Mouse (Mus musculus): Measurements from ENCODE around the gene Olfr543.

Gene Olfr543

DNA sequence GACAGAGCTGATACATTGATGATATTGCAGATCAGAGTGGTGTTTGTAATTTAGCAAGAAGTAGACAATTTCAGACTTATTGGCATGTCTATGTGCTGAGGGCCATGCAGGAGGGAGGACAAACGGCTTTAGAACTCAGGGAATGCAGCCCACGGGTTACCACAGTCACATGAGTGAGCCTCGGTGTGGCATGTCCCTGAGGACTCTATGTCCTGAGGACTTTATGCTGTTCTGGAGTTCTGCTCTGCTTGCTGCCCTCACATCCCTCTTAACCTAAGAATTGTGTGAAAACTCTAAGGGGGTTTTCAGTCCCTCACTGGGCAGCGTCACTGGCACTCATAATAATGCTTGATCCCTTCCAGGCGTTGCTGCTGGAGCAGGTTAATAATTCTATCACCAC is 8.8 kb downstream of the Olfr543 start:
- DNase-seq = no peak

DNA sequence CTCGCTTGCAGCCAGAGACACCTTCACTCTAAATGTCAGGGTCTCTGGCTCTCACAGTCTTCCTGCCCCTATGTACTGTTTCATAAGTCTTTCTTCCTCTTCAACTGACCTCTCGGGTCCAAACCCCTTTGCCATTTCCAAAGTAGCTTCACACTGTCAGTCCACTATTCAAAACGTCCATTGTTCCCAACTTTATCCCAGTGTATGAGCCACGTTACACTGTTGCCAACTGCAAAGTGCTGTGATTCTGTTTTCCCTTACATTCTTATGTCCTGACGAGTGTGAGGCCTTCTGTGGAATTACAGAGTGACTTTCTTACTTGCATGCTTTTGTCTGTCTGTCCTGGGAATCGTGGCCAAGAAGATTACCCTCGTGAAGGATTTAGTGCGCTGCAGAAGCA is 13.9 kb downstream of the Olfr543 start:
- no peak for DNase-seq

DNA sequence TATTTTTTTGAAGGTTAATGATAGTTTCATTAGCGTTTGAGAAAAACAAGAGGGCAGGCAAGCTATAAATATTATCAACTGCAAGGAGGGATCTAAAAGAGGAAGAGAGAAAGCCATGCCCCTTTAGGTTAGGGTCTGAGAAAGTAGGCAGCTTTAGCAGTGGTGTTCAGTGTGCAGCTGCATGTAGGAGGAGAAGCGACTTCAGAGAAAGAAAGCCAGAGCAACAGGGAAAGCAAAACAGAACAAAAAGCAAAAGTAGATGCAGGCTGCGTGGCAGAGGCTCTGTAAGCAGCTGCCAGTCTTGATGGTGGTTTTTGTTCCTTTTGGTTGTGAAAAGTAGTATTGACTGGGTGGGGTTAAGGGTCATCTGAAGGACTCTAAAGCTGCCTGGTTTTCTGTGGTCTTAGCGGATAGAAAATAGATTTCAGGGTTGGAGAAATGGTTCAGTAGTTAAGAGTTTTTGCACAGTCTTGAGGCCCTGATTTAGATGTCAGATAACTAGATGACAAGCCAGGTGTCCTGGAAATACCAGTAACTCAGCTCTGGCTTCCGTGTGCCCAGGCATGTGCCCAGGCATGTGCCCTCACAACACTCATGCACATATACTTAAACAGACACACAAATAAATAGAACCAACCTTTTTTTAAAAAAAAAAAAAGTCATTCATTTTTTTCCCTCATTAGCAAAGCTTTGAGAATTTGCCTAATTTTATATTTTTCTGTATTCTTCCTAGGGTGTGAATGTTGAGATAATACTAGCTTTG is 22.7 kb downstream of the Olfr543 start:
- DNase-seq = no peak

GRCm38 (mm10) chr7:102446438-102446837 is 35.0 kb downstream of the Olfr543 start:
- no peak for DNase-seq

GRCm38 (mm10) chr7:102444301-102444700 is 37.2 kb downstream of the Olfr543 start:
- no peak for DNase-seq

DNA sequence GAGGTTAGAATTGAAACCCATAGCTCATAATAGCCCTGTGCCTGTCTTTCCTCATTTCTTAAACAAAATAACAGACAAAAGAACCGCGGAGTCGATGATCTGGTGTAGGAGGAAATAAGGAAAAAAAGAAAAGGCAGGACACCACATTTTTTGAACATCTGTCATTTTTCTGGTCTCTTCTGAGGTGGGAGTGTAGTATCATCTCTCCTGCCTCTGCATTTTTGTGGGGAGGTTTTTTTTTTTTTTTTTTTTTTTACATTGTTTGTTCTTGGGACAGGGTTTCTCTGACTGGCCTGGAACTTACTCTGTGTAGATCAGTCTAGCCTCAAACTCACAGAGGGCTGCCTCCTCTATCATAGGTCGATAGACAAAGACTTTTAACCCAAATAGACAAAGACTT is 39.0 kb downstream of the Olfr543 start:
- DNase-seq = no peak

DNA sequence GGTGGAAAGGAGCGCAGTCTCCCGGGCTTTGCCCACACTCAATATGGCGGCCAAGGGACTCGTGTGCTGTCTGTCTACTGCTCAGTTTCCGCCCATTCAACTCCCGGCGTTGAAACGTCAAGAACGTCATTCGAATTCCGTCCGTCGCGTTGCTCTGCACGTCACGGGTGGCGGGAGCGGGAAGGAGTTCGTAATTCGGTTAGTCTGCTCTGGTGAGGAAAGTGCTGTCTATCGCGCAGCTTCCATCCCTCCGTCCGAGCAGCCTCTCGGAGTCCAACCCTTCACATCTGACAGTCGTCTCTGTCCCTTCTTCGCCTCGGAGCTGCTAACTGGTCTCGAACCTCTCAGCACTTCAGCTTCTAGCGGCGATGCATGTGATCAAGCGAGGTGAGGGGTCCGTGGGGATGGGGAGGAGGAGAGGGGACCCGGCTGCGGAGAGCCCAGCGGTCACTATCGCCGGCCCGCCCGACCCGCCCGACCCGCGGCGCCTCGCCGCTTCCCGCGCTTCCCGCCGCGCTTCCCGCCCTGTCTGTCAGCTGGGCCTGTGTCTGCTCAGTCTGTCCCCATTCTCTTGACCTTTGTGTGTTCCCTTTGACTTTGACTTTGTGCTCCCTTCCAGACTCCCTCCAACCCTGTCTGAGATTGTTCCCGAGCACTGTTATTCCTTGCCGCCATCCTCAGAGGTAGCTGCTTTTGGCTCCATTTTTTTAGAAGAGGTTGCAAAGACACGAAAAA is 39.7 kb downstream of the Olfr543 start, which contains the start of gene Rrm1:
TSS of gene Rrm1 (plus strand) at position 39 of the 735 bp plus-strand sequence.
- peak; percentile 97 for DNase-seq

DNA sequence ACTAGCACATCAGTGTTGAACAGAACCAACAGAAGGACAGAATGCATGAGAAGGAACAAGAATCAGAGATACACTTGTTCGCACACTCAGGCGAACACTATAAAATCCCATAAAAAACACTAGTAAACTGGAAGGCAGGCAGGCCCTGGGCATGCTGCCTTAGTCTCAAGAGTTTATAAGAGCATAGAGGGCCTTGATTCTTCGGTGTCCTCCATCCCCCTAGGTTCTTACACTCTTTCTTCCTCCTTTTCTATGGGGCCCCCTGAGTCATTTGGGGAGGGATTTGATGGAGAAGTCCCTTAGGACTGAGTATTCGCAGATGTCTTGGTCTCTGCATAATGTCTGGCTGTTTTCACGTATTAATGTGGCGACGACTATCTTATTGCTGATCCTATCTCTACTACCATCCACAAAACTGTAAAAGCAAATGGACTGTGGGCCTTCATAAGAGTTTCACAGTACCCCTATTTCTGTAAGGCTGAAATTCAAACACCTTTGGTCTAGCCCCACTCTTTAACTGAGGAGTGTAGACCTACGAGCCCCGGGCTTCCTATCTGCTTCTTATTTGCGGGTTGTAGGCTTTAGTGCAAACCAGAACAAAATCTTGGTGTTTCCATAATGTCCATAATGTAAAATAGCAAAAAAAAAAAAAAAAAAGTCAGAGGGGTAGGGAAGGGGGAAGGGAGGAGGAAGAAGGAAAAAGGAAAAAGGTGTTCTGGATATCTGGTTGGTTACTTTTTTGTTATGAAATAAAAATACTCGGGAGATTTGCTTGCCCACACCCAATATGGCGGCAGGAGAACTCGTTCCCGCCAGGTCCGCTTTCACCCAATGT is 40.4 kb downstream of the Olfr543 start:
- DNase-seq = no peak

DNA sequence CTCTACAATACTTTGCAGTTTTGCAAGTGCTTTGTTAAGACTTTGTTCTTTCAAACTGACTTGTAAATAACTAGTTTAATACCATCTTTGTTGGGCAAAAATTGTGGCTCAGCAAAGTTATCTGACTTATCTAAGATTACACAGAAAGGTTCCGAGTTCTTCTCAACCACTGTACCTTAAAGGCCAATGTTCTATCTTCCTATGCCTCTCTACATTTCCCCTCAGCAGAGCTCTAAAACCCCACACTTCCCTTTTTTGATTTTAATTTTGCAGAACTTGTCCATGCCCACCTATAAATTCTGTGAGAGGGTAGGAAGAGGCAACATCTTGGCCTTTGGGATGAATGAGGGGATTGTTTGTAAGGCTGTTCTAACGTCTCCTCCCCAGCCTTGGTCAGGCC is 47.1 kb downstream of the Olfr543 start:
- no peak for DNase-seq
